Mouse (Mus musculus) gastrocnemius, postnatal 14 days (tissue): ENCODE measurements around the gene Mad1l1. TPM values are rescaled to one million over a fixed set of nuclear protein-coding genes. Genes with fewer than 3 reads are reported as not detected.

Source experiments
- DNase-seq: peaks from one replicate; pipeline ENCODE4 v3.0.0; 2021; ENCODE audit warnings: mixed read lengths
- intact Hi-C: fragments of 180-260 bp; cut with DNase I; formaldehyde crosslinking; loops from one replicate; pipeline ENCODE4 v1.15.1; 2025; ENCODE audit warnings: low total_unique reads
- total RNA-seq, 2 experiments: library from RNA; stranded (reverse); gene quantifications; 2 replicates each; pipeline ENCODE4 v1.2.3; 2021

The Mad1l1 gene
- total RNA-seq, 2 experiments from 2014 or later = 9.5 to 10.2 TPM

GRCm38 (mm10) chr5:140197705-140198104 is 123.6 kb downstream of the Mad1l1 start:
- peak; percentile 74 for DNase-seq
- intact Hi-C loops = loop anchor here (5.0 kb wide), 1 partner anchor 95 kb away; no protein-coding TSS in a partner anchor

GRCm38 (mm10) chr5:140196446-140196845 is 124.9 kb downstream of the Mad1l1 start:
- intact Hi-C loops = loop anchor here (5.0 kb wide), 1 partner anchor 96 kb away; no protein-coding TSS in a partner anchor
- DNase-seq = no peak

- intact Hi-C loops = no loop called here
- DNase-seq = peak; percentile 40
Measured at GRCm38 (mm10) chr5:140194173-140194572, 127.2 kb downstream of the Mad1l1 start.

GRCm38 (mm10) chr5:140191539-140191938 is 129.8 kb downstream of the Mad1l1 start:
- no peak for DNase-seq
- intact Hi-C loops = no loop called here

GRCm38 (mm10) chr5:140186351-140186750 is 135.0 kb downstream of the Mad1l1 start:
- intact Hi-C loops = no loop called here
- DNase-seq = no peak

GRCm38 (mm10) chr5:140185757-140186156 is 135.6 kb downstream of the Mad1l1 start:
- no peak for DNase-seq
- intact Hi-C loops = no loop called here

GRCm38 (mm10) chr5:140183387-140183786 is 138.0 kb downstream of the Mad1l1 start:
- intact Hi-C loops = no loop called here
- no peak for DNase-seq

- intact Hi-C loops = no loop called here
Measured at GRCm38 (mm10) chr5:140182351-140182750, 139.0 kb downstream of the Mad1l1 start.

GRCm38 (mm10) chr5:140180016-140180415 is 141.3 kb downstream of the Mad1l1 start:
- no peak for DNase-seq
- intact Hi-C loops = no loop called here

More at GRCm38 (mm10) chr5:140182351-140182750, 139.0 kb downstream of the Mad1l1 start:
- DNase-seq = no peak

GRCm38 (mm10) chr5:140178058-140178690 is 143.2 kb downstream of the Mad1l1 start:
- intact Hi-C loops = no loop called here
- peak; percentile 64 for DNase-seq

GRCm38 (mm10) chr5:140177582-140177981 is 143.8 kb downstream of the Mad1l1 start:
- DNase-seq = no peak
- intact Hi-C loops = no loop called here

GRCm38 (mm10) chr5:140176370-140176769 is 145.0 kb downstream of the Mad1l1 start:
- DNase-seq = no peak
- intact Hi-C loops = no loop called here

GRCm38 (mm10) chr5:140174814-140175490 is 146.4 kb downstream of the Mad1l1 start:
- DNase-seq = no peak
- intact Hi-C loops = no loop called here

- intact Hi-C loops = no loop called here
- no peak for DNase-seq
Measured at GRCm38 (mm10) chr5:140174066-140174465, 147.3 kb downstream of the Mad1l1 start.

GRCm38 (mm10) chr5:140173181-140173580 is 148.2 kb downstream of the Mad1l1 start:
- DNase-seq = no peak
- intact Hi-C loops = no loop called here

- DNase-seq = no peak
- intact Hi-C loops = no loop called here
Measured at GRCm38 (mm10) chr5:140171710-140172109, 149.6 kb downstream of the Mad1l1 start.

- DNase-seq = no peak
Measured at GRCm38 (mm10) chr5:140167531-140167930, 153.8 kb downstream of the Mad1l1 start.

GRCm38 (mm10) chr5:140167080-140167479 is 154.3 kb downstream of the Mad1l1 start:
- intact Hi-C loops = no loop called here
- no peak for DNase-seq

More at GRCm38 (mm10) chr5:140167531-140167930, 153.8 kb downstream of the Mad1l1 start:
- intact Hi-C loops = no loop called here

GRCm38 (mm10) chr5:140163947-140164346 is 157.4 kb downstream of the Mad1l1 start:
- DNase-seq = no peak
- intact Hi-C loops = no loop called here

GRCm38 (mm10) chr5:140162071-140162845 is 159.1 kb downstream of the Mad1l1 start:
- no peak for DNase-seq
- intact Hi-C loops = no loop called here
